Mouse (Mus musculus) embryonic facial prominence, embryonic 14.5 days (tissue): ENCODE data around the gene Skida1. TPM values are rescaled to one million over a fixed set of nuclear protein-coding genes. Genes with fewer than 3 reads are reported as not detected.

Experiments
- ATAC-seq: fragments of 200-750 bp; cut with Nextera tagmentation; 2 replicates; pipeline ENCODE4 v1.8.0; 2017; ENCODE audit warnings: low read depth, moderate number of reproducible peaks, moderate TSS enrichment
- DNase-seq: peaks from one replicate; pipeline ENCODE4 v3.0.0-alpha.2; 2015; ENCODE audit warnings: low spot score
- H3K27ac ChIP-seq: fragments of 300-500 bp; sonication (generic); replicated peaks from 2 replicates; pipeline ENCODE4 v1.5.1; 2014; ENCODE audit warnings: low read depth, mild to moderate bottlenecking, low read length, moderate library complexity
- H3K27me3 ChIP-seq: fragments of 300-500 bp; sonication (generic); replicated peaks from 2 replicates; pipeline ENCODE4 v1.6.1; 2014; ENCODE audit warnings: low read length; ENCODE audit not compliant: control insufficient read depth, insufficient read depth
- H3K36me3 ChIP-seq: fragments of 300-500 bp; sonication (generic); 2 replicates; pipeline ENCODE4 v1.6.1; 2014; ENCODE audit warnings: low read length, mixed read lengths; ENCODE audit not compliant: control insufficient read depth, insufficient read depth
- H3K4me1 ChIP-seq: fragments of 300-500 bp; sonication (generic); 2 replicates; pipeline ENCODE4 v1.6.1; 2014; ENCODE audit warnings: antibody characterized with exemption, low read length; ENCODE audit not compliant: control insufficient read depth, insufficient read depth
- H3K4me2 ChIP-seq: fragments of 300-500 bp; sonication (generic); 2 replicates; pipeline ENCODE4 v1.6.1; 2014; ENCODE audit warnings: low read depth, mild to moderate bottlenecking, low read length, moderate library complexity, mixed read lengths
- H3K4me3 ChIP-seq: fragments of 300-500 bp; sonication (generic); 2 replicates; pipeline ENCODE4 v1.5.1; 2014; ENCODE audit warnings: low read depth, mild to moderate bottlenecking, low read length
- H3K9ac ChIP-seq: fragments of 300-500 bp; sonication (generic); 2 replicates; pipeline ENCODE4 v1.6.1; 2014; ENCODE audit warnings: low read depth, mild to moderate bottlenecking, low read length, moderate library complexity, mixed read lengths
- H3K9me3 ChIP-seq: fragments of 300-500 bp; sonication (generic); 2 replicates; pipeline ENCODE4 v1.6.1; 2016; ENCODE audit warnings: low read length; ENCODE audit not compliant: control insufficient read depth
- WGBS: fragments of 180-500 bp; shearing (Covaris S2); extraction: QIAGEN DNeasy Blood & Tissue Kit; methylation state at CpG from one replicate; pipeline ENCODE4 v1.1.7; 2014; 5-methylcytosine and 5-hydroxymethylcytosine counted together
- polyA plus RNA-seq: library from polyadenylated mRNA; unstranded; fragments of >200 nt; fragmentation: Nextera tagmentation; extraction: Ambion mirVana; gene quantifications from 2 replicates; pipeline ENCODE4 v1.2.1, GENCODE M21; 2014

Skida1 gene
- polyA plus RNA-seq, 1 experiment from 2014 or later, result 4.0 TPM

DNA sequence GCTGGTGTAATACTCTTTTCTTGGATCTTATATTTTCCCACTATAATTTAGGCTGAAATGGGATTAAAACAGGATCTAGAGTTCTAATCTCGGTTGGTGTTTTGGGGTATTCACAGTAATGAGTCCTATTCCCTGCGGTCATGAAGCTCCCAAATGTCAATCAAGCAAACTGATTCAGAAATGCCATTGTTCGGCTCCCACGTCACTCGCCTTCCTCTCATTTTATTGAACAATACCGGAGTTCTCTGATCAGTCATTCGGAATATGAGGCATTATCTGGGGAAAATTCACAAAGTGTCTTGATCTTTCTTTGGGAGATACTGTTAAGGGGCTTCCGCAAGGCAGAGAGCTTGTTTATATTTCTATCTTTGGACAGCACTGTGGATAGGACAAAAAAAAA is 18.3 kb downstream of the Skida1 start:
- Histone ChIP-seq H3K27ac (no peak overlapping the region), H3K4me3 (no peak overlapping the region), H3K4me1 (peaks cover 27% of the 10 kb centered on the region), H3K9ac (no peak overlapping the region), H3K4me2 (peak overlapping the region; percentile 99; the same call in 1 of the 2 replicates), H3K9me3 (no peaks in the 10 kb centered on the region), H3K36me3 (no peaks in the 10 kb centered on the region), H3K27me3 (no peaks in the 10 kb centered on the region)
- ATAC-seq (no peak), DNase-seq (peak; percentile 54)
- 66% methylated on average over 8 of the region's 8 CpGs for WGBS

DNA sequence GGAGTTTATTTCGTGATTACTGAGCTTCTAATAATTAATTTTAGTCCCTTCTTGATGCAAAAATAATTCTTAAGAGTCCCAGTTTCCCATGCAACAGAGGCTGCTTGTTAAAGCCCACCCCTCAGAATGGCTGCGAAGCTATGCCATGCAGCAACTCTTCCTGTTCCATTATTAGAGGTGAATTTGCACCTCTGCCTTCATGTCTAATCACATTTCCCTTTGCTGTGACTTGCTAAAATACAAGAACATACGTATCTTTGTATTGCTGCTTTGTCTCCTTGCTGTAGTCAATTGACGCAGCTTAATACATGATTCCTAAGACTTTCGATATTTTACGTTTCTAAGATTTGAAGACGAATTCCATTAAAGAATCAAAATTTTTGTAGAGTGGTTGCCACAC is 19.2 kb downstream of the Skida1 start:
- no peaks in the 10 kb centered on the region for H3K36me3 ChIP-seq
- 0 out of 2 replicates have a peak overlapping the region, but pooled peaks have one; percentile 28 for H3K4me2 ChIP-seq
- ATAC-seq, result no peak
- no peak overlapping the region for H3K27ac ChIP-seq
- no peak for DNase-seq
- H3K4me1 ChIP-seq, result peaks cover 27% of the 10 kb centered on the region
- H3K27me3 ChIP-seq, result no peaks in the 10 kb centered on the region
- 79% methylated on average over 7 of the region's 7 CpGs for WGBS
- no peak overlapping the region for H3K9ac ChIP-seq
- no peaks in the 10 kb centered on the region for H3K9me3 ChIP-seq
- no peak overlapping the region for H3K4me3 ChIP-seq

DNA sequence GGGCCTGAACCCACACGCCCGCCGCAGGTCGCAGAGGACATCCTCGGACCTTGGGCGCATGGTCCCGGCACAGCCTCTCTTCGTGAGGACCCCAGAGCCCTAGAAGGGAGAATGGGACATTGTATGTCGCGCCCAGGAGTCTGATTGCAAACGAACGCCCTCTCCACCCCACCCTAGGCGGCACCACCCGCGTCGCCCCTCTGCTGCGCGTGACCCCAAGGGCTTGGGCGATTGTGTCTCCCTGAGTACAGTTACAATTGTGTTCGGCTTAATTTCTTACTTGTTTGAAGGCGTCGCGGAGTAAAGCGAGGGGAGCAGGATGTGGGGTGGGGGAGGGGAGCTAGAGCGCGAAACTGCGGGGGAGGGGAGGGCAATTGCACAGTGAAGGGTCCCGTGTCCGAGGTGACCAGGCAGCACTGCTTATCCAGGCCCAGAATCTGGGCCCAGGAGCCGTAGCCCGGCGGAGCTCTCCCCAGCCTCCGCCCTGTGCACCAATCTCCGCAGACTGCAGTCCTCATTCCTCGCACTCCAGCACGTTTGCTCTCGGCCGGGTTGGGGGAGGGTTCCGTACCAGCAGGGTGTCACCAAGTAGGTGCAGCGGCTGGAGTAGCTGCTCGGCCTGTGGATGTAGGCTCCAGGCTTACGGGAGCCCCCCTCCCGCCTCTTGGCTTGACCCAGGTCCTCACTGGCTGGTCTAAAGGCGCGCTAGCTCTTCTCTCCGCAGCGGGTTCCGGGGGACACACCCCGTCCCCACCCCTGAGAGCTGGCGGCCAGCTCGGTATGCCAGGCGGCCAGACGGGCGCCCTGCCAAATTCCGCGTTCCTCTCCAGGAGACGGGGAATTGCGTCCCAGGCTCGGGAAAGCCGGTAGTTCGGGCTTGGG is 20.5 kb downstream of the Skida1 start:
- Histone ChIP-seq H3K4me1 (peaks cover 27% of the 10 kb centered on the region), H3K27ac (peak overlapping the region; percentile 96), H3K9ac (peak overlapping the region; percentile 89), H3K9me3 (no peaks in the 10 kb centered on the region), H3K36me3 (no peaks in the 10 kb centered on the region), H3K27me3 (no peaks in the 10 kb centered on the region), H3K4me2 (peak overlapping the region; percentile 97), H3K4me3 (peak overlapping the region; percentile 62)
- WGBS, result 0% methylated on average over 55 of the region's 61 CpGs
- DNase-seq, result peak; percentile 95
- peak; percentile 66 for ATAC-seq

DNA sequence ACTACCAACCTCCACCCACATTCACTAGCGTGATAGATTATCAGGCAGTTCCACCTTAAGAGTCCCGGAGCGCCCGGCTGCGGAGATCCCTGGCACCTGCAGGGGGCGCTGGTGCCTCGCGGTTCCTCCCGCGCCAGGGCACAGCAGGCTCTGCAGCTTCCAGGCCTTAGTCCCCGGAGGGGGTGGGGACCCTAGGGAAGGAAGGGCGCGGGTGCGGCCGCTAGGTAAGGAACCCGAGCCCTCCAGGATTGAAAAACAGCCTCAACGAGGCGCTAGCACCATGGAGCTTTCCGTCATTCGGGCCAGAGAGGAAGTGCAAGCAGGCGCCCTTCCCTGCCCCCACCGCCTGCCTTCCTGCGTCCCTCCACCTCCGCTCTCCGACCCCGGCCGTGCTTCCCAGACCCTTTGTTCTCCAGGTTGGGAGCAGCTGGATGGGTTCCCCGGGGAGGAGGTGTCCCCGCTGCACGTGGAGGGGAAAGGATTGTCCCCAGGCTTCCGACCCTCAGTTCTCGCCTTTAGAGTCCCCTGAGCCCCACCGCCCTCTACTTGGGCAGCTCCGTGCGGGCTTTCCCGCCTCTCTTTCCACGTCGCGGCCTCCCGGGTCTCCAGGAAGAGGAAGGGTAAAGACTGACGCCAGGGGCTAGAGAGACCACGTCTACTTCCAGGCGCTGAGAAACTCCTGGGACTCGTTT is 21.3 kb downstream of the Skida1 start:
- WGBS, result under 1% methylated on average over 30 of the region's 44 CpGs
- DNase-seq (peak; percentile 98), ATAC-seq (peak; percentile 92)
- Histone ChIP-seq H3K36me3 (no peaks in the 10 kb centered on the region), H3K27ac (peak overlapping the region; percentile 96), H3K4me3 (peak overlapping the region; percentile 62), H3K4me1 (peaks cover 26% of the 10 kb centered on the region), H3K4me2 (peak overlapping the region; percentile 97), H3K9me3 (no peaks in the 10 kb centered on the region), H3K27me3 (no peaks in the 10 kb centered on the region), H3K9ac (peak overlapping the region; percentile 89)

DNA sequence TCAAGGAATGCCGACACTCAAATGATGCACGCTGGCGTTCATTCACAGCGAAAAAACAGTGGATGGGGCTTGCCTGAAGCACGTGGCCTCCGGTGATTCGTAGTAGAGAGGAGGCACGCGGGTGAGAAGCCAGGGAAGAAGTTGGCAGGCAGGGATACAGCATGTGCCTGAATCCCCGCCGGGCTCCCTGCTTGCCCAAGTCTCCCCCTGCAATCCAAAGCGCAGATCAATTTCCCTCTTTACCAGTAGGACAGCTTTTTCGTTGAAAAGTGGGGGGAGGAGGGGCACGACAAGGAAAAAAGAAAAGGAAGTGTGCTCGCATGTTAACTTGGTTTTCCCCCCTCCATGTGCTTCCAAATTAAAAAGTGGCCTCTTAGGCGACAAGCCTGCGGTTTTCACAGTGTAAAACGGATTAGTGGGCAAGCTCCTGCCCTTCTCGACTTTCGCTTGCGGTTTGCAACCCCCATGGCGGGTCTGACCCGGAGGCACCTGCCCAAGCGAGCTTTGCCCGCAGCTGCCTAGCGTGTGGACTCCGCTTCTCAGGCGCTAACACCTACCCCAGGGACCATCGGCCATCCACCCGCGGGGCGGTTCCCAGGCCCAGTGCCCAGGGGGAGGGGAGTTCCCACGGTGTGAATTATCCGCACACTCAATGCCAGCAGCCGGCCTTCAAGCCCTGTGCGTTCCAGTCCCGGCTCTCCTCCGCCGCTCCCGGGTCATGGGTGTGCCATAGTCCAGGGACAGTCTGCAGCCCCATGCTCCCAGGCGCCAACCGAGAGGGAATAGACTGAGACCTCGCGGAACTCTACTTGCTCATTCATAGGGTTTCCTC is 22.5 kb downstream of the Skida1 start:
- DNase-seq, result peak; percentile 85
- peak overlapping the region; percentile 62 for H3K4me3 ChIP-seq
- WGBS, result under 1% methylated on average over 43 of the region's 44 CpGs
- no peaks in the 10 kb centered on the region for H3K9me3 ChIP-seq
- H3K27me3 ChIP-seq, result no peaks in the 10 kb centered on the region
- H3K9ac ChIP-seq, result peak overlapping the region; percentile 46
- H3K4me1 ChIP-seq, result peaks cover 13% of the 10 kb centered on the region
- H3K27ac ChIP-seq, result peak overlapping the region; percentile 96; the same call in 1 of the 2 replicates
- no peaks in the 10 kb centered on the region for H3K36me3 ChIP-seq
- ATAC-seq, result peak; percentile 11
- H3K4me2 ChIP-seq, result peak overlapping the region; percentile 97

DNA sequence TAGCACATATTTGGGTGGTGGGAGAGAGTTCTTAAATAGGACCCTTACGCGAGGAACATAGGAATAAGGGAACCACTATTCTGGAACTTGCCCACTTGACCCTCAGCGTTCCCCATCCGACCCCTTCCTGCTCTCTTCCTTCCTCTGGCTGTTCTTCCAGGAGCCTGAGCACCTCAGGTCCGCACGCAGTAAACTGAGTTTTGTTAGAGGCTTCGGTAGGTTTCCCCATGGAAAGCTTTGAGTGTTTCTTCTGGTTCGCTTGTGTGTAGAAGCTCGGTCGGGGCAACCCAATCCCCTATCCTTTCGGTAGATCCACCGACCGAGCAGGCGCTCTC is 23.1 kb downstream of the Skida1 start:
- ATAC-seq (no peak), DNase-seq (no peak)
- Histone ChIP-seq H3K36me3 (no peaks in the 10 kb centered on the region), H3K27me3 (no peaks in the 10 kb centered on the region), H3K9ac (peak overlapping the region; percentile 46), H3K27ac (peak overlapping the region; percentile 96; the same call in 1 of the 2 replicates), H3K4me2 (peak overlapping the region; percentile 97), H3K4me3 (peak overlapping the region; percentile 62), H3K4me1 (peaks cover 7% of the 10 kb centered on the region; the same call in 1 of the 2 replicates), H3K9me3 (no peaks in the 10 kb centered on the region)
- WGBS, result 2% methylated on average over 14 of the region's 14 CpGs

DNA sequence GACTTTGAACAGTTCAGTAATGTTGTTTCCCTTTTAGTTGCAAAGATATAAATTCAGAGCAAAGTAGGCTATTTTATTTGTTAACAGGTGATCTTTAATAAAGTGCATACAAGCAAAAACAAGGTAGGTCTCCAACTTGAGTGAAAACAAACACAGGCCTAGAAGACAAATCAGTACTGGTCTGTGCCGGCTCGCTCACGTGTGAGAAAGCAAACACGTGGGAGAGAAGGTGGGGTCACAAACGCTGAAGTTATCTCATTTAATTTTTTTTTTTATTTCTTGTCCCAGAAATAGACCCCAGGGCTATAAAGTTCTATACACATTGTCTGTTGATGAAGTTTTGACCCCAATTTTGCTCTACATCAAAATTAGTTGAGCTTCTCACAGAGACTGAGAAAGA is 23.7 kb downstream of the Skida1 start:
- no peak for DNase-seq
- Histone ChIP-seq H3K4me3 (peak overlapping the region; percentile 62), H3K27ac (no peak overlapping the region), H3K36me3 (no peaks in the 10 kb centered on the region), H3K4me1 (0 out of 2 replicates have a peak, but pooled peaks cover 7% of the 10 kb centered on the region), H3K9me3 (no peaks in the 10 kb centered on the region), H3K4me2 (peak overlapping the region; percentile 97), H3K9ac (no peak overlapping the region), H3K27me3 (no peaks in the 10 kb centered on the region)
- no peak for ATAC-seq
- 48% methylated on average over 5 of the region's 5 CpGs for WGBS

DNA sequence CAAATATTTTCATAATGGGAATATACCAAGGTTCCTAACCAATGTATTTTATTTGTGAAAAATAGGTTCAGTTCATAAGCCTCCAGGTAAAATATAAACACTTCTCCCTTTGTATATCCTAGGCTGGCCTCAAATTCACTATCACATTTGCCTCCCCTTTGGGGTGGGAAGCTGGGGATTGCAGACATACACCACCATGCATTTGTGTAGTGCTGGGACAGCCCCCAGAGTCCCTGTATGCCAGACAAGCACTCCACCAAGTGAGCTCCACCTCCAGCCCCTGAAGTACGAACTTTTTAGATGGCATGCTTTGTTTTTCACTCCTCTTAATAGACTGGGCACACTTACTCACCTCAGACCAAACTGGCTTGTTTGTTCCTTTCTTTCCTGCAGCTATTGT is 26.0 kb downstream of the Skida1 start:
- Histone ChIP-seq H3K9me3 (no peaks in the 10 kb centered on the region), H3K4me1 (0 out of 2 replicates have a peak, but pooled peaks cover 7% of the 10 kb centered on the region), H3K27me3 (no peaks in the 10 kb centered on the region), H3K27ac (no peak overlapping the region), H3K4me2 (no peak overlapping the region), H3K9ac (no peak overlapping the region), H3K36me3 (no peaks in the 10 kb centered on the region), H3K4me3 (no peak overlapping the region)
- ATAC-seq (no peak), DNase-seq (no peak)
- 80% methylated on average over 1 of the region's 1 CpGs for WGBS
